ENCODE assay signal across 8 mouse cellular contexts in the genomic region with DNA sequence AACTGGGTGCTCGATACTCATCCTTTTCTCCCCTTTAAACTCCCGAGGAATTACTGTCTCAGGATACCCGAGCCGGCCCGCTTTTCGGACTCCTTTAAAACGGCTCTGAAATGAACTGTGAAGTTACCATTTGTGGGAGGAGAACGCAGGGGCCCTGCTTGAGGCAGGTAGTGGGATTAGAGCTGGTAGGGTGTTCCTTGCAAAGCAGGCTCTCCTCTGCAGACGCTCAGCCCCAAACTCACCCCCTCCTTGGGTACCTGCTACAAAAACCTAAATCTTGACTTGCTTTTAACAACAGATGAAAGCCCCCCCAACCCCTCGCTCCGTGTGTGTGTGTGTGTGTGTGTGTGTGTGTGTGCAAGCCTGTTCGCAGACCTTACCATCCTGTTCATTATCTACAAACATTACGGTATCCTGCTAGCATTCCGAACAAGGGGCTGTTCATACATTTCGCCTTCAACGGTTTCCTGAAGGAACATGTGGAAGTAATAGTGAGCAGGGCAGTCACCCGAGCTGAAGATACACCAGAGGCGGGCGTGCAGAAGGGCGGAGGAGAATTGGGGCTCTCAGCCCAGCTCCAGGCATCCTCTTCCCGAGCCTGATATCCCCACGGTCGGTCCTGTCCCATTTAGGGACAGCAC. TPM values are rescaled to one million over a fixed set of nuclear protein-coding genes. Genes with fewer than 3 reads are reported as not detected.
DNase-seq lines count a peak whose midpoint lies in the region; ATAC-seq and TF ChIP-seq lines count a peak whose summit lies in the region.

No protein-coding gene starts in this region.

- ATAC-seq in lung, postnatal 0 days = no peak
- ATAC-seq in forebrain, embryonic 14.5 days = no peak
- no peak for ATAC-seq in intestine, embryonic 16.5 days
- ATAC-seq in stomach, embryonic 16.5 days (ENCODE audit: insufficient read depth, low FRiP score) = no peak
- ATAC-seq in megakaryocyte, adult 5-6 weeks (ENCODE audit: poor library complexity, severe bottlenecking) = no peak

- WGBS in lung, postnatal 0 days = 6% methylated on average over 23 of the region's 23 CpGs
- under 1% methylated on average over 23 of the region's 23 CpGs for WGBS in forebrain, embryonic 14.5 days
- WGBS in intestine, embryonic 16.5 days = 3% methylated on average over 23 of the region's 23 CpGs
- WGBS in stomach, embryonic 16.5 days = 6% methylated on average over 23 of the region's 23 CpGs

- DNase-seq in lung, postnatal 0 days (ENCODE audit: low spot score) = no peak
- DNase-seq in lung, postnatal 14 days = no peak
- DNase-seq in forebrain, embryonic 14.5 days (ENCODE audit: low spot score) = peak; percentile 41
- no peak for DNase-seq in cerebellum, adult 9-10 months
- no peak for DNase-seq in left cerebral cortex, postnatal 10 days (ENCODE audit: extremely low spot score in 1 of 2, low spot score in 2 of 2)

- no peak overlapping the region for H3K27ac ChIP-seq in lung, postnatal 0 days (ENCODE audit: low read length)
- no peak overlapping the region for H3K27ac ChIP-seq in forebrain, embryonic 14.5 days (ENCODE audit: low read depth, low read length)
- peak overlapping the region; percentile 74 for H3K27ac ChIP-seq in intestine, embryonic 16.5 days (ENCODE audit: low read length)
- peak overlapping the region; percentile 76 for H3K27ac ChIP-seq in stomach, embryonic 16.5 days (ENCODE audit: low read length)

- peak overlapping the region; percentile 8; the same call in 1 of the 2 replicates for H3K4me3 ChIP-seq in lung, postnatal 0 days (ENCODE audit: low read depth, low read length)
- H3K4me3 ChIP-seq in forebrain, embryonic 14.5 days (ENCODE audit: low read depth, low read length) = no peak overlapping the region
- peak overlapping the region; percentile 38 for H3K4me3 ChIP-seq in intestine, embryonic 16.5 days (ENCODE audit: low read length)
- H3K4me3 ChIP-seq in stomach, embryonic 16.5 days (replicated peaks; ENCODE audit: low read length) = peak overlapping the region; percentile 62

- intact Hi-C loops in left cerebral cortex, postnatal 10 days (cut with DNase I) = loop anchor here (5.0 to 10.0 kb wide), 3 partner anchors 68 to 506 kb away; no protein-coding TSS in a partner anchor

- peaks cover 57% of the 10 kb centered on the region for H3K27me3 ChIP-seq in lung, postnatal 0 days (replicated peaks; ENCODE audit: insufficient read depth, low read length)
- H3K27me3 ChIP-seq in forebrain, embryonic 14.5 days (replicated peaks; ENCODE audit: control insufficient read depth, insufficient read depth, low read length) = peaks cover 89% of the 10 kb centered on the region
- H3K27me3 ChIP-seq in intestine, embryonic 16.5 days (replicated peaks; ENCODE audit: control insufficient read depth, insufficient read depth, low read length) = peaks cover 50% of the 10 kb centered on the region
- H3K27me3 ChIP-seq in stomach, embryonic 16.5 days (ENCODE audit: control insufficient read depth, insufficient read depth, low read length) = peaks cover 23% of the 10 kb centered on the region

- H3K4me1 ChIP-seq in lung, postnatal 0 days (ENCODE audit: insufficient read depth, low read depth, low read length) = 0 out of 2 replicates have a peak, but pooled peaks cover 3% of the 10 kb centered on the region
- peaks cover 13% of the 10 kb centered on the region; the same call in 1 of the 2 replicates for H3K4me1 ChIP-seq in forebrain, embryonic 14.5 days (ENCODE audit: control insufficient read depth, insufficient read depth, low read length)
- H3K4me1 ChIP-seq in intestine, embryonic 16.5 days (ENCODE audit: control insufficient read depth, insufficient read depth, low read length) = peaks cover 25% of the 10 kb centered on the region
- H3K4me1 ChIP-seq in stomach, embryonic 16.5 days (ENCODE audit: control insufficient read depth, insufficient read depth, low read length) = peaks cover 18% of the 10 kb centered on the region; the same call in 1 of the 2 replicates

- H3K9me3 ChIP-seq in lung, postnatal 0 days (ENCODE audit: low read length) = no peaks in the 10 kb centered on the region
- H3K9me3 ChIP-seq in forebrain, embryonic 14.5 days (replicated peaks; ENCODE audit: control insufficient read depth, low read length) = no peaks in the 10 kb centered on the region
- no peaks in the 10 kb centered on the region for H3K9me3 ChIP-seq in intestine, embryonic 16.5 days (ENCODE audit: control insufficient read depth, low read length)
- no peaks in the 10 kb centered on the region for H3K9me3 ChIP-seq in stomach, embryonic 16.5 days (replicated peaks; ENCODE audit: control insufficient read depth, low read length)

- TF ChIP-seq EP300 in lung, postnatal 0 days (IDR thresholded peaks at IDR 0.05) = no peak

- no peak overlapping the region for H3K9ac ChIP-seq in lung, postnatal 0 days (replicated peaks; ENCODE audit: low read depth)
- H3K9ac ChIP-seq in forebrain, embryonic 14.5 days (ENCODE audit: low read length) = no peak overlapping the region
- H3K9ac ChIP-seq in intestine, embryonic 16.5 days (ENCODE audit: low read depth, low read length) = no peak overlapping the region
- peak overlapping the region; percentile 34; the same call in 1 of the 2 replicates for H3K9ac ChIP-seq in stomach, embryonic 16.5 days (ENCODE audit: low read length)

- H3K4me2 ChIP-seq in lung, postnatal 0 days (replicated peaks; ENCODE audit: low read depth, low read length) = 0 out of 2 replicates have a peak overlapping the region, but pooled peaks have one; percentile 11
- H3K4me2 ChIP-seq in forebrain, embryonic 14.5 days (ENCODE audit: low read length) = peak overlapping the region; percentile 37
- H3K4me2 ChIP-seq in intestine, embryonic 16.5 days (ENCODE audit: low read depth, low read length) = peak overlapping the region; percentile 50
- H3K4me2 ChIP-seq in stomach, embryonic 16.5 days (ENCODE audit: low read depth, low read length) = peak overlapping the region; percentile 53

- no peaks in the 10 kb centered on the region for H3K36me3 ChIP-seq in lung, postnatal 0 days (ENCODE audit: insufficient read depth, low read length)
- no peaks in the 10 kb centered on the region for H3K36me3 ChIP-seq in forebrain, embryonic 14.5 days (ENCODE audit: control insufficient read depth, insufficient read depth, low read length)
- no peaks in the 10 kb centered on the region for H3K36me3 ChIP-seq in intestine, embryonic 16.5 days (ENCODE audit: control insufficient read depth, insufficient read depth, low read length)
- no peaks in the 10 kb centered on the region for H3K36me3 ChIP-seq in stomach, embryonic 16.5 days (ENCODE audit: control insufficient read depth, insufficient read depth, low read length)

- no peak for TF ChIP-seq CTCF in lung, postnatal 0 days (IDR thresholded peaks at IDR 0.05)

RNA-seq across cellular contexts. Expression of a gene that starts 1.6 kb away (rescaled TPM):
- polyA plus RNA-seq in lung, postnatal 0 days (2015; fragmentation: Nextera tagmentation; extraction: Ambion mirVana) = 14.2 and 15.9 TPM in 2 replicates
- 7.0 and 10.9 TPM in 2 replicates for polyA plus RNA-seq in forebrain, embryonic 14.5 days (2014; fragmentation: Nextera tagmentation; extraction: Ambion mirVana)
- 27.7 and 29.4 TPM in 2 replicates for polyA plus RNA-seq in intestine, embryonic 16.5 days (2015; fragmentation: Nextera tagmentation; extraction: Ambion mirVana)
- 38.7 and 39.5 TPM in 2 replicates for polyA plus RNA-seq in stomach, embryonic 16.5 days (2015; fragmentation: Nextera tagmentation; extraction: Ambion mirVana)
- total RNA-seq in megakaryocyte, adult 5-6 weeks (2015) = 0.04 TPM in 1 of 2 replicates, not detected in the other
- total RNA-seq in megakaryocyte, adult 5-6 weeks (2017) = 0.12 and 0.29 TPM in 2 replicates
- total RNA-seq in left cerebral cortex, postnatal 10 days (2021) = 10 to 100 TPM; 73.0 to 73.6 TPM

Comparison
In these comparisons a context has a peak if more than half of its experiments do, and no peak if none do; other contexts are left out.
1. H3K27ac ChIP-seq: peak in intestine, embryonic 16.5 days (single experiment) and stomach, embryonic 16.5 days (single experiment); none in lung, postnatal 0 days (single experiment) and forebrain, embryonic 14.5 days (single experiment).
2. Peak in every context shown above with its lines, with median percentiles within 50 percentile points of each other: H3K4me2 ChIP-seq.